Mouse (Mus musculus) G1E-ER4 (cell line): ENCODE results near the gene Nxt2. TPM values are rescaled to one million over a fixed set of nuclear protein-coding genes. Genes with fewer than 3 reads are reported as not detected.

Source experiments
- GATA1 ChIP-seq: IDR thresholded peaks from one replicate; pipeline ENCODE4 v1.8.0; 2012; ENCODE audit warnings: low read length, inconsistent platforms
- polyA plus RNA-seq: library from polyadenylated mRNA; stranded (reverse); fragments of >175 nt; gene quantifications from 2 replicates; pipeline ENCODE4 v1.2.3, GENCODE M21; 2012

Gene Nxt2
- polyA plus RNA-seq, 1 experiment = 0.45 TPM

DNA sequence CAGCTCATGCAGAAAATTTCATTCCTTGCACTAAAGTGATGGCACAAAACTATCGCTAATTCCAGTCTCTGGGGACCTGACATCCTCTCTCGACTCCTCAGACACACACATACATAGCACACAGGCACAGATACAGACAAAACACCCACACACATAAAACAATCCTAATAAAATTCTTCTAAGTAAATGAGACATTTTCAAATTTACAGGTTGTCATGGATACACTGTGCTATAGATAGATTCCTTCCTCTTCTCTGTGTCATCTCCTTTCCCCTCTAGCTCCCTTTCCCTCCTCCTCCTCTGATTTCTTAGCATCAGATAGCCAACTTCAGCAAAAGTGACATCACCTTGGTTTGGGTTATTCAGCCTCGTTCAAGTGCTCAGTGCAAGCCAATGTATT, 49.5 kb downstream of the Nxt2 start:
- TF ChIP-seq GATA1 = no peak

DNA sequence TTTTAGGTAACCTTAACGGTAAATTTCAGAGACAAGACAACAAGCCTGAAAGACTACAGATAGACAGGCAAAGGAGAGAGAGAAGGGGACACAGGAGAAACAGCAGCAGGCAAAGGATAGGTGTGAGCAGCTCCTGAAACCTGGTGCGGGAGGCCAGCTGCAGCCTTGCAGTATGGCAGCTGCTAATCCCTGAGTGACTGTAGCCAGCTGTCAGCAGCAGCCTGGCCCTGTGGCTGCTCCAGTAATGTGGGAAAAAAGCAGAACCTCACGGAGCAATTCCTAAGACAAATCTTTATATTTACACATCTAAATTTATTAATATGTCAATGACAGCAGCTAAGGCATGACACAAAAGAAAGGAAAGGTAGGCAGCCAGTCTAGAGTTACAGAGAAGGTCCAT, 50.0 kb downstream of the Nxt2 start:
- no peak for TF ChIP-seq GATA1

DNA sequence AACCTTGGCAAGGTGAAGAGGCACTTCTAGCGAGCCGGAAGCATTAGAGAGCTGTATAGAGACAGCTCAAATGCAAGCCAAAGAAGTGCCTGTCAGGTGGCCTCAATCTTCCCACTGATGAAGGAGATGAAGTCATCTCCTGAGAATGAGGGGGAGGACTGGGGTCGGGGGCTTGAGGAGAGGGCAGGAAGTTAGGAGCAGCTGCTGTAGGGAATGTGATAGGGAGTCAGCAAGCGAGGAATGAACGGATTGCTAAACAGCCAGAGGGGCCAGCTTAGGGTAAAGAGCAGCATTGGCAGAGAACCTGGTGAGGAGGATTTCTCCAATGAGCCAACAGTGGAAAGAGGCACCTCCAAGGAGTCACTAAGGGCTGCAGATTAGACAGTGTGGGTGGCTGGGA, 59.3 kb downstream of the Nxt2 start:
- no peak for TF ChIP-seq GATA1

Other genes starting within 250 kb of the Nxt2 start
- gene Gucy2f, start 29.8 kb upstream of the Nxt2 start, polyA plus RNA-seq = not detected in 2 replicates
- gene Kcne1l, start 79.5 kb downstream of the Nxt2 start, polyA plus RNA-seq = not detected in 2 replicates
- 5.5 and 7.4 TPM in 2 replicates for gene Acsl4, start 163.8 kb downstream of the Nxt2 start, polyA plus RNA-seq